Comparison of ENCODE assay signal across 8 mouse cellular contexts in genomic region chr17:21535096-21536001, GRCm38 (mm10). TPM values are rescaled to one million over a fixed set of nuclear protein-coding genes. Genes with fewer than 3 reads are reported as not detected.
DNase-seq lines count a peak whose midpoint lies in the region; ATAC-seq lines count a peak whose summit lies in the region.

TSS of gene Zfp52 (plus strand) at chr17:21535539.

- peak within 1 kb of the TSS; percentile 47 for H3K9ac ChIP-seq in intestine, embryonic 15.5 days

- intact Hi-C loops in gastrocnemius, postnatal 36 days (cut with DNase I), result loop anchor here (2.0 kb wide), 1 partner anchor 19 kb away; no protein-coding TSS in a partner anchor
- intact Hi-C loops in left cerebral cortex, postnatal 36 days (cut with DNase I), result loop anchor here (10.0 kb wide), 2 partner anchors 301 to 591 kb away; partner anchors contain the start of gene Ppp2r1a

- H3K9me3 ChIP-seq in intestine, embryonic 15.5 days, result no peaks in the 10 kb centered on the region

- H3K27me3 ChIP-seq in intestine, embryonic 15.5 days (replicated peaks), result no peaks in the 10 kb centered on the region

- DNase-seq in 3134 (ENCODE audit: extremely low read depth, insufficient read length, low spot score), result peak; percentile 81
- DNase-seq in adrenal gland, adult (ENCODE audit: inconsistent age in 2 of 2, low spot score in 1 of 2), result peak; percentile 87 to 93
- peak; percentile 68 for DNase-seq in embryo, embryonic 10.5 days (ENCODE audit: low spot score)
- peak; percentile 38 to 46 for DNase-seq in gastrocnemius, postnatal 36 days
- peak; percentile 57 to 60 for DNase-seq in left cerebral cortex, postnatal 36 days (ENCODE audit: low spot score in 2 of 2)
- peak; percentile 37 for DNase-seq in right cerebral cortex, postnatal 4 days

- H3K4me2 ChIP-seq in intestine, embryonic 15.5 days (replicated peaks), result peak within 1 kb of the TSS; percentile 82

- peak within 1 kb of the TSS; percentile 51 for H3K4me3 ChIP-seq in intestine, embryonic 15.5 days (replicated peaks)

- 4% methylated on average over 21 of the region's 21 CpGs for WGBS in intestine, embryonic 15.5 days

- ATAC-seq in intestine, embryonic 15.5 days, result peak; percentile 81
- ATAC-seq in megakaryocyte-erythroid progenitor cell, adult 5-6 weeks (replicated peaks; ENCODE audit: low FRiP score, low TSS enrichment, poor library complexity, severe bottlenecking), result peak; percentile 77

- no peaks in the 10 kb centered on the region for H3K36me3 ChIP-seq in intestine, embryonic 15.5 days

- peaks cover 7% of the 10 kb centered on the region for H3K4me1 ChIP-seq in intestine, embryonic 15.5 days (replicated peaks)

- H3K27ac ChIP-seq in intestine, embryonic 15.5 days, result peak within 1 kb of the TSS; percentile 70

RNA-seq across cellular contexts. Expression of gene Zfp52, which starts in this region (rescaled TPM):
- total RNA-seq in gastrocnemius, postnatal 36 days (2021), result 1 to 10 TPM; 4.0 to 5.5 TPM
- 4.0 and 4.3 TPM in 2 replicates for polyA plus RNA-seq in intestine, embryonic 15.5 days (2015; fragmentation: Nextera tagmentation; extraction: Ambion mirVana)
- total RNA-seq in left cerebral cortex, postnatal 36 days (2021), result 1 to 10 TPM; 4.9 to 7.5 TPM
- total RNA-seq in megakaryocyte-erythroid progenitor cell, adult 5-6 weeks (2014; fragmentation: Nextera tagmentation), result 9.9 and 12.8 TPM in 2 replicates
- 16.9 and 29.6 TPM in 2 replicates for total RNA-seq in megakaryocyte-erythroid progenitor cell, adult 5-6 weeks (2017)

Comparison
In these comparisons a context has a peak if more than half of its experiments do, and no peak if none do; other contexts are left out.
1. Peak in every context shown above with its lines: DNase-seq, ATAC-seq, H3K4me3 ChIP-seq and H3K27ac ChIP-seq.
2. DNase-seq: peak in every context shown above with its lines; median percentile 90 in adrenal gland, adult; 81 in 3134; 68 in embryo, embryonic 10.5 days; 58 in left cerebral cortex, postnatal 36 days; 42 in gastrocnemius, postnatal 36 days; 37 in right cerebral cortex, postnatal 4 days.